Mouse (Mus musculus) B cell, adult 62 days (primary cell): ENCODE measurements around the gene Olfr641. TPM values are rescaled to one million over a fixed set of nuclear protein-coding genes. Genes with fewer than 3 reads are reported as not detected.

Experiments
- total RNA-seq: library from RNA; stranded (reverse); gene quantifications from 4 replicates; pipeline ENCODE4 v1.2.4, GENCODE M21; 2023

Olfr641 gene
- not detected in 4 replicates for total RNA-seq

DNA sequence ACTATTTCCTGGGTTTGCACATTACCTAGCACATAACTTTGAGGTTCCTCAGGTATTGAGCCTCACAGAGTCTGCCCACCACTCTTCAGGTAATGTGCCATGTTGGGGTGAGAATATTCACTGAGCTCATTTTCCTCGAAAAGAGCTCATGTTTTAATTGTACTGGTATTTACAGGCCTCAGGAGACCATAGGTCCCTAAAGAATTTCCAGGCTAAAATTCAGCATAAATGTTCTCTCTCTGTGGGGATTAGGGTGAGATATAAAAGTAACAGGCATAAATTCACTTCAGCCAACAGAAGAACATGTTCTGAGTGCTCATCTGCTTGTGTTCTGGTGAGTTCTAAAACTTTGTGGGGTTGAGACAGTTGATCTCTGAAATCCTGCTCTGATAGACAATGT is at the start of gene Olfr641:
TSS of gene Olfr641 (plus strand) at position 301 of the 400 bp plus-strand sequence.

DNA sequence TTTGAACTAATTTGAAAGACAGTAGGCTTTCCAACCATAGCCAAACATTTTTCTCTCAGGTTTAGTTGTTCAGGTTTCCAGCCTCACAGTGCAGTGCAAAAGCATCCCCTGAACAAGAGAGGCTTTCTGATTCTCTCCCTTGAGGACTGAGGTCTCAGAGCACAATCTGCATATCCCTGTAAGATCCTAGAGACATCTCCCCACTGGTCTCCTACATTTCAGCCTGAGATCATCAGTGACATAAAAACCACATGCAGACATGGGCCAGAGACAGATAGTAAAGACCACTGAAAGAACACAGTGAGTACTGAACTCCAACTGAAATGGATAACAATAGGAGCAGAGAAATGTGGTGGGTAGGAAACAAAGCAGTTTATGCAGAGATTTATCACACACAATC is 36.8 kb upstream of the Olfr641 start, which contains the start of gene Olfr638:
TSS of gene Olfr638 (plus strand) at position 301 of the 400 bp plus-strand sequence.

DNA sequence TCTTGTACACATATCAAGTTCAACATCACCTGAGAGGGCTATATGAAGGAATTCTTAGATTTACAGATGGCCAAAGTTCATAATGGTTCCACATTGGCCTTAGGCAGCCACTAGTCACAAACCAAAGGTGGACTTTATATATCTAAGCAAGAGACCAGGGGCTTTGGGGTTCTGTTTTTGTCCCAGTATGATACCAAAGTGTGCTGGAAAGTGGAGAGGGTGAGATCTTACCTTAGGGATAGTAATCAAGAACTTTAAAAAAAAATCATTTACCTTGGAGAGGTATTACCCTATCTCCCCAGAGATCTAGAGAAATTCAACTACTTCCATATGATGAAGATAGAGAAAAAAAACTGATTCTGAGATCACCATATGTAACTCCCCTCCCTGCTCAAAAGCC is 18.0 kb upstream of the Olfr641 start, which contains the start of gene Olfr639:
TSS of gene Olfr639 (minus strand) at position 101 of the 400 bp plus-strand sequence.

DNA sequence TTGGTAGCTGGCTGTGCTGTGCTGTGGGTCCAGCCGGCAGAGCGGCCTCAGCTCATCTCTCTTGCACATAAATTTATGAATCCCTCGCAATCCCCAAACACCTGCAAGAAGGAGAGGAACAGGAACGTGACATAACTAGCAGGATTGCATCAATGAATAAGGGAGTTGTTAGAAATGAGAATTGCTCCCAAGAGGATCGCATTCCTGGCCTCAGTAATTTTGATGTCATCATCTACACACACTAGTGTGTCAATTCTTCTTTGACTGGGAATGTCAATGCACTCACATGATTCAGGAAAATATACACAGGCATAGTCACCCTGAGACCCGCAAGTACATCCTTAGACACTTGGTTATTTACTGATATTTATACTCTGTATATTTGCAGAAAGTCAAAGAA is 9.8 kb upstream of the Olfr641 start, which contains the start of gene Olfr640:
TSS of gene Olfr640 (minus strand) at position 101 of the 400 bp plus-strand sequence.

DNA sequence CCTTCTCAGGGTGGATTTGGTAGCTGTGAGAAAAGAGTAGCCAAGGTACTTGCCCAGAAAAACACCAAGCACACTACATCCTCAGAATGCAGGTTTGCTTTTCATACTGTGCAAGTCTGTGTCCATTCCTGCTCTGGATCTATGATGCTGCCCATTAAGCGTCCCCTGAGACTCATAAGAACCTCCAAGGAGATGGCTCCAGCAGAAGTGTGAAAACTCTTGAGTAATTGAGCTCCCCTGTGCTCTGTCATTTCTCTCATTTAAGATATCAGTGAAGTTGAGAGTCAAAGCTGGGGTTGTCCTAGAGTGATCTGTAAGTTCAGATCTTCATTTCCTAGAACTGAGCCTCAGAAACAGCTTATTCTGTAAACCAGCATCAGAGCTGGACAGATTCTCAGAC is 17.3 kb downstream of the Olfr641 start, which contains the start of gene Olfr642:
TSS of gene Olfr642 (minus strand) at position 101 of the 400 bp plus-strand sequence.

DNA sequence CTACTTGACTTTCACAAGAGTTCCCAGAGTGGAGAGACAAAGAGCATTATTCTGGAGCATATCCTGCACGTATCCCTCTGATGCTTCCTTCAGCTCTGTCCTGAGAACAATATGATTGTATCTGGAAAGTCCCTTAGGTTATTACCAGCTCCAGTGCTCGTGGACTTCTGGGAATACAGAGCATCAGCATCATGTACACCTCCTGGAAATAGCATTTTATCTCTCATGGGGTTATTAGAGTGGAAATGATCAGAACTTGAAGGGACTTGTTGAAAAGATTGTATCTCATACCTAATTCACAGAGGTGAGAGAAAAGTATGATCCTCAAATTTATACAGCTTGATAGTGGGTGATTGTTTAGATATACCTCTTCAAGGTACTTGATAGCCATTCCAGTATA is 26.1 kb downstream of the Olfr641 start, which contains the start of gene 4930516K23Rik:
TSS of gene 4930516K23Rik (minus strand) at position 101 of the 400 bp plus-strand sequence.

DNA sequence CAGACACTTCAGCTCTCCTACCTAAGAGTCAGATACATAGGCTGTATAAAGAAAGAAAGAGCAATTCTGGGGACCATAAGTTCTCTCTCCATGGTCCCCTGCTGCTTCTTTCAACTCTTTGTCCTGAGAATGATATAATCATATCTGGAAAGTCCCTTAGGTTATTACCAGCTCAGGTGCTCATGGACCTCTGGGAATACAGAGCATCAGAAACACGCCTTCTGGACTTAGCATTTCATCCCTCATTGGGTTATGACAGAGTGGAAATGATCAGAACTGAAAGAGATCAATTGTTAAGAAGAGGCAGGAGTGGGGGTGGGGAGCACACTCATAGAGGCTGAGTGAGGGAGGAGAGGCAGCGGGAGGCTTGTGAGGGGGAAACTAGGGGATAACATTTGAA is 36.5 kb downstream of the Olfr641 start, which contains the start of gene Olfr644:
TSS of gene Olfr644 (minus strand) at position 101 of the 400 bp plus-strand sequence.

DNA sequence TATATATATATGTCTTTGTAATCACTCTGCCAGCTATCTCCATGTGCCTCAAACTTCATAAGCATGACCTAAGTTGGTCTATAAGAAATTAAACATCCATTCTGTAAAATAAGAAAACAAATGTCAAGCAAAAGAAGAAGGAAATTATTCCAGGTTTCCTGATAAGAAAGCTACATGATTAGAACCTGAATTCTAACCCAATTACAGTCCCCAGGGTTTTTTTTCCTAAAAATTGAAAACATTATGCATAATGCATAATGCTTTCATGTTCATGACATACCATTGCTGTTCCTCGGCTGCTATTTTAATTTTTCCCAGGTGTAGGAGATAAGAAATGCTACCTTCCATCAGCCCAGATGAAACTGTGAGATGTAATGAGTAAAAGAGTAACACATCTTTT is 50.1 kb downstream of the Olfr641 start, which contains the start of gene Olfr645:
TSS of gene Olfr645 (minus strand) at position 101 of the 400 bp plus-strand sequence.

Other genes starting within 250 kb of the Olfr641 start
- not detected in 4 replicates for gene Olfr67, start 243.6 kb upstream of the Olfr641 start, total RNA-seq
- 4.4 to 21.0 TPM (median 14.7 TPM) in 4 replicates for gene Hbb-bt, start 221.4 kb upstream of the Olfr641 start, total RNA-seq
- gene Hbb-bs, start 207.3 kb upstream of the Olfr641 start, total RNA-seq: 43.8 to 120 TPM (median 71.7 TPM) in 4 replicates
- not detected in 4 replicates for gene Hbb-bh2, start 194.9 kb upstream of the Olfr641 start, total RNA-seq
- gene Hbb-bh1, start 192.3 kb upstream of the Olfr641 start, total RNA-seq: not detected in 4 replicates
- not detected in 4 replicates for gene Hbb-y, start 182.2 kb upstream of the Olfr641 start, total RNA-seq
- not detected in 4 replicates for gene Olfr66, start 149.2 kb upstream of the Olfr641 start, total RNA-seq
- gene Olfr64, start 141.0 kb upstream of the Olfr641 start, total RNA-seq: not detected in 4 replicates
- not detected in 4 replicates for gene Olfr65, start 132.0 kb upstream of the Olfr641 start, total RNA-seq
- gene Olfr631, start 106.6 kb upstream of the Olfr641 start, total RNA-seq: not detected in 4 replicates
- gene Olfr632, start 101.1 kb upstream of the Olfr641 start, total RNA-seq: not detected in 4 replicates
- not detected in 4 replicates for gene Olfr633, start 91.0 kb upstream of the Olfr641 start, total RNA-seq
- not detected in 4 replicates for gene Olfr635, start 64.3 kb upstream of the Olfr641 start, total RNA-seq
- gene Olfr638, start 36.7 kb upstream of the Olfr641 start, total RNA-seq: not detected in 4 replicates
- gene Olfr639, start 18.1 kb upstream of the Olfr641 start, total RNA-seq: 0.28 TPM in 1 of 4 replicates, not detected in the others
- not detected in 4 replicates for gene Olfr640, start 9.9 kb upstream of the Olfr641 start, total RNA-seq
- not detected in 4 replicates for gene Olfr642, start 17.2 kb downstream of the Olfr641 start, total RNA-seq
- not detected in 4 replicates for gene 4930516K23Rik, start 26.0 kb downstream of the Olfr641 start, total RNA-seq
- gene Olfr644, start 36.4 kb downstream of the Olfr641 start, total RNA-seq: not detected in 4 replicates
- gene Olfr645, start 50.0 kb downstream of the Olfr641 start, total RNA-seq: not detected in 4 replicates
- gene Olfr646, start 69.4 kb downstream of the Olfr641 start, total RNA-seq: 0.30 to 0.49 TPM (median 0.42 TPM) in 4 replicates
- gene Ubqln5, start 94.4 kb downstream of the Olfr641 start, total RNA-seq: not detected in 4 replicates
- not detected in 4 replicates for gene Olfr643, start 102.0 kb downstream of the Olfr641 start, total RNA-seq
- gene Ubqln3, start 107.8 kb downstream of the Olfr641 start, total RNA-seq: not detected in 4 replicates
- gene Ubqlnl, start 115.1 kb downstream of the Olfr641 start, total RNA-seq: not detected in 4 replicates
- gene Olfm5, start 129.4 kb downstream of the Olfr641 start, total RNA-seq: not detected in 4 replicates
- not detected in 4 replicates for gene Olfr648, start 147.9 kb downstream of the Olfr641 start, total RNA-seq
- not detected in 4 replicates for gene Olfr649, start 160.5 kb downstream of the Olfr641 start, total RNA-seq
- 0.45 to 0.60 TPM (median 0.47 TPM) in 4 replicates for gene Trim6, start 183.3 kb downstream of the Olfr641 start, total RNA-seq
- 53.5 to 60.3 TPM (median 54.2 TPM) in 4 replicates for gene Trim34a, start 209.0 kb downstream of the Olfr641 start, total RNA-seq